Mouse (Mus musculus) left cerebral cortex, postnatal 25 days (tissue): ENCODE results near the gene Ccdc32. TPM values are rescaled to one million over a fixed set of nuclear protein-coding genes. Genes with fewer than 3 reads are reported as not detected.
A peak's percentile ranks its signal among the peaks of the same experiment; 100 is the strongest.

Experiments used
- DNase-seq, 2 experiments: peaks; one replicate each; pipeline ENCODE4 v3.0.0; 2022; ENCODE audit warnings: low spot score in 2 of 2, mixed read lengths in 1 of 2
- intact Hi-C: fragments of 180-260 bp; cut with DNase I; formaldehyde crosslinking; loops from one replicate; pipeline ENCODE4 v1.15.1; 2025
- total RNA-seq, 2 experiments: library from RNA; stranded (reverse); gene quantifications; 2 replicates each; pipeline ENCODE4 v1.2.3; 2021

The Ccdc32 gene
- total RNA-seq: 10 to 100 TPM; 50.5 to 51.0 TPM

DNA sequence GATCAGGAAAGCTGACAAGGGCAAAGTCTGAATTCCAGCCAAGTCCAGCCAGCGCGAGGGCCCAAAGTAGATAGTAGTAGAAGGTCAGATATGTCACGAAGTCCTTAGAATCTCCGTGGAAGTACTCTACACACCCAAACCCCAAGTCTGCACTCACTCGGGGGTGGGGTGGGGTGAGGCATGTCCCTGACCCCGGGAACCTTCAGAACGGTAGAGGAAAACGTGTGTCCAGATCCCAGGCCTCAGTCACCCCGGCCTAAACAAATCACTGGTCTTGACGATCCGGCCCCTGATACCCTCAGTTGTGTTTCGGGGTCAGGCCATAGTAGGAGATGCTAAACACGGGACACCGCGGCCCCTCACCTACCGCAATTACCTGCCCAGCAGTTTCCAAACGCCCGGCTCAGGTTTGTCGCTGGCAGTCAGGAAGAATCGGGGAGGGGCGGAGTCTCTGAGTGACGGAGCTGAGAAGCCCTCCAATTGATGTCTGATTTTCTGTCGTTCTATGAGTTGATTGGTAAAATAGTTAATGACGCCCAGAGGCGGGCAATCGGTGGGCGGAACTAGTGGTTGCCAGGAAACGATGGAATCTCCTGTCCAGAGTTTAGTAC, at the start of gene Ccdc32:
Ccdc32 (minus strand) TSS at position 453 of the 611 bp plus-strand sequence.
- DNase-seq: peak; percentile 94 to 99
- intact Hi-C loops: no loop called here

DNA sequence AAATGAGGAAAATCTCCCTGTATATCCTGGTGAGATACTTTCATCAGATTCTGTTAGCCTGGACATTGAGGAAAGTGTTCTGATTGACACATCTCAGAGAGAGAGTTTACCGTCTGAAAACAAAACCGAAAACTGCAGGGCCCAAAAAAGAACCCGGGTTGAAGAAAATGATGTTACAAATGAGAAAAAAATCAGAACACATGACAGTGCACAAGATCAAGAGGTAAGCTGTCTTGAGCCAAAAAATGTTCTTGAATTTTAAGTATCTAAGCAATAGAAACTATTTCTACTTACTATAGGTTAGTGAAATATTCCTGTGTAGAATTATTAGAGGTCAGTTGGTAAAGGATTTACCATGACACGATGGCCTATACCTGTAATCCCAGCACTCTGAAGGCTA, 43.2 kb upstream of the Ccdc32 start:
- no peak for DNase-seq
- intact Hi-C loops: no loop called here

- no peak for DNase-seq
- intact Hi-C loops: no loop called here
These were observed 30.9 kb upstream of the Ccdc32 start for GRCm38 (mm10) chr2:119060139-119060538.

DNA sequence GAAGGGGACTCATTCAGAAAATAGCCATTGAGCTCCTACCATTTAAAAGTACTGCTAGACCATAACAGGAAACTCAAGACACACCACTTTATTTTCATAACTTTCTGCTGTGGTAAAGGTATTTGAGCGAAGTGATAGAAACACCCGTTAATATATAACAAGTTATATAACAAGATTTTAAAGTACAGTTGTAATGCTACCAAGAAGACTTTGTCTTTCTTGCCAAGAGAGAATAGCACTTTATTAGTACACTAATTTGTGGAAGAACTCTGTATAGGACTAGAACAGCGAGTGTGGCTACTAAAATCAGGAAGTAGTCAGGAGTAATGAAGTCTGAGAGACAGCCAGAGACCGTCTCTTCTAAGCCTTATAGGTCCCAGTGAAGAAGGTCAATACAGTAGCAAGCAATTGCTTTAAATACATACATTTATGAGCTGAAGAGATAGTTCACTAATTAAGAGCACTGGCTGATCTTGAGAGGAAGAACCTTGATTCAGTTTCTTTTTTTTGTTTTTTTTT, 21.0 kb upstream of the Ccdc32 start:
- DNase-seq: no peak
- intact Hi-C loops: no loop called here

GRCm38 (mm10) chr2:119047849-119048248, 18.7 kb upstream of the Ccdc32 start:
- intact Hi-C loops: loop anchor here (5.0 kb wide), 2 partner anchors 64 to 109 kb away; partner anchors contain the start of genes Rad51 and Rmdn3
- no peak for DNase-seq

GRCm38 (mm10) chr2:119046649-119047611, 17.7 kb upstream of the Ccdc32 start, which contains the start of gene Knl1:
Gene Knl1 (plus strand): TSS chr2:119047119.
- DNase-seq: peak; percentile 98
- intact Hi-C loops: loop anchor here (5.0 kb wide), 2 partner anchors 65 to 110 kb away; partner anchors contain the start of genes Rad51 and Rmdn3

GRCm38 (mm10) chr2:119045163-119045562, 16.0 kb upstream of the Ccdc32 start:
- no peak for DNase-seq
- intact Hi-C loops: loop anchor here (5.0 kb wide), 2 partner anchors 67 to 112 kb away; partner anchors contain the start of genes Rad51 and Rmdn3

GRCm38 (mm10) chr2:119040882-119041281, 11.7 kb upstream of the Ccdc32 start:
- intact Hi-C loops: loop anchor here (5.0 kb wide), 1 partner anchor 146 kb away; no protein-coding TSS in a partner anchor
- peak; percentile 31 to 51 for DNase-seq

GRCm38 (mm10) chr2:119035397-119035745, 6.2 kb upstream of the Ccdc32 start:
- intact Hi-C loops: no loop called here
- no peak for DNase-seq

DNA sequence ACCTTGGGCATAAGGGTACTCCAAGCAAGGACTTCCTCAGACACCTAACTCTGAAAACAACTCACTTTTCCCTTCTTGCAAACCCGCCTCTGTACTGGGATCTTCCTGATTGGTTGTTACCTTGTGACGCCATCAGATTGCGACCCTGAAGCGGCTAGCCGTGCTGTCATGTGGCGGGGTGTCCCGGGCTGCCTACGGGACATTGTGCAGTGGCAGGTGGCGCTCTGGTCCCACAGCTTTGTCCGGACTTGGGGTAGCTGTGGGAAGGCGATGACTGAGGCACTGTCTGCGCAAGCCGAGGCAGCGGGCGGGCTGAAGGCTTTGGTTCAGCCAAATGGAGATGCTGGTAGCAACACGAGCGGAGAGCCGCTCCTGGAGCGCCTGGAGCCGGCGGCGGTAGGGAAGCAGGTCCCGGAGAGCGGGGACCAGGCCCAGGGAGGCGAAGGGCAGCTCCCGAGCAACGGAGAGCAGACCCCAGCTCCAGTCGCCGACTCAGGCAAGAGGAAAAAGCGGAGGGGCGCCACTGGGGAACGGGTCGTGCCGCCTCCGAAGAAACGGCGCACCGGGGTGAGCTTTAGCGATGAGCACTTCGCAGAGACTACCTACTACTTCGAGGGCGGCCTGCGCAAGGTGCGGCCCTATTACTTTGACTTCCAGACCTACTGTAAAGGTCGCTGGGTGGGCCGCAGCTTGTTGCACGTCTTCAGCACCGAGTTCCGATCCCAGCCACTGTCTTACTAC, 5.6 kb upstream of the Ccdc32 start, which contains the start of gene Rpusd2:
Rpusd2 (plus strand) TSS at position 135 of the 741 bp plus-strand sequence.
- intact Hi-C loops: no loop called here
- peak; percentile 96 to 97 for DNase-seq

DNA sequence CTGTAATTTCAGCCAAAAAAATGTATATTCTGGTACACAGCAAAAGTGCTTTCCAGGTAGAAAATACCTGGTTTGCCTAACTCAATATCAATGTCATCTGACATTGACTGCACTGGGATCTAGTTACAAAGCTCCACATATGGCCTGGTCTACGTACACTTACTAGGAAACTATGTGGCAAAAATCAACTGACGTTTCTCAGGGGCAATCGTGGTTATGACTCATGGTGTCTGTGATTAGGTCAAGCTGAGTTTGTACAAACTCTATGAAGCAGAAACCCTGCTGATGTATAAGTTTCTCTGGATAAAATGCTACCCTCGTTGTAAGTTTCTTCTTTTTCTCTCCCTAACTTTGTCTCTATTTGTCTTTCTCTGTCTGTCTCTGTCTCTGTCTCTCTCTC, 3.0 kb upstream of the Ccdc32 start:
- intact Hi-C loops: no loop called here
- no peak for DNase-seq

DNA sequence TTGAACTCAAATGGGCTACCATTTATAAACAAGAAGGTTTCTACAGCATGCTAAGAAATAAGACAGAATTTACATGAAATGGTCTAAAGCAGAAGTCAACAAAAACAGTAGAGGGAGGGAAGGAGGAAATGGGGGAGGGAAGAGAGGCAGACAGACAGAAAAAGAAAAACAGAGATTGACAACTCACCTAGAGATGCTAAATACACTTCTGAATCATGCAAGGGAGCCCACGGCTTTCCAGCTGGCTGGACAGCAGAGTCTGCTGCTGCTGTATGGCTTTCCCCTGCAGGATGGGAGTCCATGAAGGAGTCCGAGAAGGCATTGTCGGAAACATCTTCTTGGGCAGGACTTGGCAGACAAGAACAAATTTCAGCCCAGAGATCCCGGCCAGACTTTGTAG, 2.2 kb downstream of the Ccdc32 start:
- no peak for DNase-seq
- intact Hi-C loops: no loop called here

GRCm38 (mm10) chr2:119025239-119025616, 4.0 kb downstream of the Ccdc32 start:
- intact Hi-C loops: no loop called here
- DNase-seq: no peak

DNA sequence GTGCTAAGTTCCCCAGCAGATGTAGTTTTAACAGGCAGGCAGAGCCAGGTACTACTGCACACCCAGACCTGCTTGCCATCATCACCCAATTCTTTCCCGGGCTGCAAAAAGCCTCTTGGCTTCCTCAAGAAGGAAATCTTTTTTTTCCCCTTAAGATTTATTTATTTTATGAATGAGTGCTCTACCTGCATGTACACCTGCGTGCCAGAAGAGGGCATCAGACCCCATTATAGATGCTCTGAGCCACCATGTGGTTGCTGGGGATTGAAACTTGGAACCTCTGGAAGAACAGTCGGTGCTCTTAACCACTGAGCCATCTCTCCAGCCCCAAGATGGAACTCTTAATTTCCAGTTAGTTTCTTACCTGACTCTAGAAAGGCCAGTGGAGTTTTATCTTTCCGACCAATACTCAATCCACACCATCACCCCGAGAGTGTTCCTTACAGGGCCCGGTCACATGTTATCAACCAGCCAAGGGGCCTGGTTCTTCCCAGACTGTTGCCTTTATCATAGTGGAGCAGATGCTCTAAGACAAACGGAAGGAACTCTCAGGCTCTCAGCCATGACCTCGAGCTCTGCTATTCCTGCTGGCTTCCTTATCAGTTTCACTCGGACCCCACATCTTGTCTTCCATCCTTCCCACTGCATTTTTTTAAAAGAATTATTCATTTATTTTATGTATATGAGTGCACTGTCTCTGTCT, 4.5 kb downstream of the Ccdc32 start:
- intact Hi-C loops: no loop called here
- DNase-seq: no peak

DNA sequence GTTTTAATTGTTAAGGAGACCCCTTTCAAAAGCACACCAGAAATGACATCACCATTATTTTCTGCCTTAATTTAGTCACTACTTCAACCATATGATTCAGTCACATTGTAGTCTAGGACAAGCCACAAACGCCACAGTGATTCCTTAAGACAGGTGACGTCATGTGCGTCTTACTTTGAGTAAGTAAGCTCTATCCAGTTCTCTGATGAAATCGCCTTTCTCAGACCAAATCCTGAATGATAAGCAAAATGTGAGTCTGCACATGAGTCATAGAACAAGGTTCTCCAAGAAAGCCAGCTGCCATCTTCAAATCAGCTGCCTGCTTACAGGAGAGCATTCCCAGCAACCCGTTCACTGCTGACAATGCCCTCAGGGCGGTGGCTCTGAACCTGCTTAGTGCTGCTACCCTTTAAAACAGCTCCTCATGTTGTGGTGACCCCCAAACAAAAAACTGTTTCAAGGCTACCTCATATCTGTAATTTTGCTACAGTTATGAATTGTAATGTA, 6.0 kb downstream of the Ccdc32 start:
- DNase-seq: no peak
- intact Hi-C loops: no loop called here

- DNase-seq: no peak
- intact Hi-C loops: no loop called here
These were observed 9.7 kb downstream of the Ccdc32 start for GRCm38 (mm10) chr2:119019538-119019937.

DNA sequence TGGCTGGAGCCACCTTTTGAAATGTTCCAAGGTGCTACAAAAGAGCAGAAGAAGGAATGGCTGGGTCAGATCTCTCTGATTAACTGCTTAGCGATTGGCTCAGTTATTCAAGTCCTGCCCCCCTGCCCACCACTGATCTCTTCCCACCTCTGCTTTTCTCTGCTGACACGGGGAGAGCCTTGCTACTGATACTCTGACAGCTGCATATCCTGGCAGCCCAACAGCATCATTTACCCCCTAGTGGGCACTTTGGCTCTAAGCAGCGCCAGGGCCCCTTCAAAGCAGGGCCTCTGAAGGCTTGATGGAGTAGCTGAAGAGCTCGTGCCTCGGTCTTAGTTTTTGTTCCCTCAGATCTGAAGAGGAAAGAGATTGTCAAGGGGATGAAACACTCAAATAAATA, 10.1 kb downstream of the Ccdc32 start:
- no peak for DNase-seq
- intact Hi-C loops: no loop called here

DNA sequence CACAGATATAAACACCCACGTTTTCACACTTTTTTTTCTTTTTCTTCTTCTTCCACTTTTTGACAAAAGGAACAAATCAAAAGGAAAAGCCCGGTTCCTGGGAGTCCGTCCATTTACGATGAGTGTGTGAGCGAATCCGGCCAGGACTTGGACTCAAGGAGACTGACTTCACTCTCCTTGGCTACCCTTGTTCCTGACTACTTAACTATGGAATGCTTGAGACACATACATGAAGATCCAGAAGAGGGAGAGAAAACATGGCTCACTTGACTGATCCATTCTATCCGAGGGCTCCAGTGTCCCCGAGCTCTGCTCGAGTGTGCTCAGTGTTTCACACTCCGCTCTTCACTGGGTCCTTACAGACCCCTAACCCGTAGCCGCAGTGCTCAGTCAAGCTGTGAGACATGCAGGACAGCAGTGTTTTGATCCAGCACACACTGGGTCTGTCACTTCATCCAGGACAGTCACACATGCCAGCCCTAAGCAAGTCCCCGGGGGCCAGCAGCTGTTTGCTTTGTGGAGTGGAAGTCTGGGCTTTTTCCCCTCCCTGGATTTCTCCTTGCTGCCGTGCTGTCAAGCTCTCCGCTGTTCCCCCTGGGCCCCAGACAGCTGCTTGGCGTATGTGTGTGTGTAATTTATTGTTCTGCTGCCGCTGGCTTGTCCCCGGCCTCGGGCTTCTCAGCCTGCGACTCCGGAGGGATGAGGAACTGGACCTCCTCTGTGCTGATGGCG, 10.6 kb downstream of the Ccdc32 start:
- peak in 1 of 2 experiments; percentile 22 for DNase-seq
- intact Hi-C loops: no loop called here
